Mouse (Mus musculus) liver, embryonic 14.5 days (tissue): ENCODE data around the gene Nav2. TPM values are rescaled to one million over a fixed set of nuclear protein-coding genes. Genes with fewer than 3 reads are reported as not detected.

ENCODE experiments used
- ATAC-seq: fragments of 200-750 bp; cut with Nextera tagmentation; 2 replicates; pipeline ENCODE4 v1.8.0; 2017; ENCODE audit warnings: moderate number of reproducible peaks, mild to moderate bottlenecking, moderate library complexity; ENCODE audit not compliant: insufficient read depth
- DNase-seq, 3 experiments: peaks; one replicate each; pipeline ENCODE4 v3.0.0-alpha.2; 2012 to 2013; ENCODE audit warnings: low read depth in 3 of 3, low spot score in 3 of 3
- H3K27ac ChIP-seq: fragments of 300-500 bp; sonication (generic); 2 replicates; pipeline ENCODE4 v1.5.1; 2014; ENCODE audit warnings: moderate library complexity, mild to moderate bottlenecking, control low read depth, inconsistent platforms
- H3K27me3 ChIP-seq: fragments of 300-500 bp; sonication (generic); 2 replicates; pipeline ENCODE4 v1.6.1; 2014; ENCODE audit warnings: mild to moderate bottlenecking, low read length, moderate library complexity; ENCODE audit not compliant: control insufficient read depth, insufficient read depth
- H3K36me3 ChIP-seq: fragments of 300-500 bp; sonication (generic); replicated peaks from 2 replicates; pipeline ENCODE4 v1.6.1; 2014; ENCODE audit warnings: low read depth; ENCODE audit not compliant: control insufficient read depth, insufficient read depth
- H3K4me1 ChIP-seq, 2 experiments: fragments of 200-500 bp in 1 of 2; fragments of 300-500 bp in 1 of 2; sonication (generic) in 1 of 2; replicated peaks; 2 replicates each; pipeline ENCODE4 v1.6.1; 2012 to 2014; ENCODE audit warnings: antibody characterized with exemption in 1 of 2, inconsistent platforms in 1 of 2, low read length in 1 of 2; ENCODE audit not compliant: control insufficient read depth in 2 of 2, insufficient read depth in 2 of 2
- H3K4me2 ChIP-seq: fragments of 300-500 bp; sonication (generic); 2 replicates; pipeline ENCODE4 v1.6.1; 2014; ENCODE audit warnings: low read depth, mild to moderate bottlenecking, control low read depth, moderate library complexity
- H3K4me3 ChIP-seq, 2 experiments: fragments of 200-500 bp in 1 of 2; fragments of 300-500 bp in 1 of 2; sonication (generic) in 1 of 2; 2 replicates each; pipeline ENCODE4 v1.5.1; 2012 to 2014; ENCODE audit warnings: low read depth in 2 of 2, low read length in 2 of 2, mild to moderate bottlenecking in 2 of 2, control low read depth in 1 of 2, inconsistent platforms in 1 of 2, moderate library complexity in 1 of 2; ENCODE audit not compliant: insufficient read depth in 1 of 2
- H3K9ac ChIP-seq: fragments of 300-500 bp; sonication (generic); replicated peaks from 2 replicates; pipeline ENCODE4 v1.6.1; 2014; ENCODE audit warnings: mild to moderate bottlenecking, control low read depth, moderate library complexity
- H3K9me3 ChIP-seq: fragments of 300-500 bp; sonication (generic); 2 replicates; pipeline ENCODE4 v1.6.1; 2016; ENCODE audit warnings: low read length, mixed read lengths; ENCODE audit not compliant: control insufficient read depth
- CTCF ChIP-seq: IDR thresholded peaks from 2 replicates; pipeline ENCODE4 v1.5.1; 2016; ENCODE audit warnings: antibody characterized with exemption, low read depth, control low read depth
- EP300 ChIP-seq: IDR thresholded peaks from 2 replicates; pipeline ENCODE4 v1.6.1; 2016; ENCODE audit warnings: antibody characterized with exemption, low read depth
- WGBS: fragments of 180-500 bp; shearing (Covaris S2); extraction: QIAGEN DNeasy Blood & Tissue Kit; methylation state at CpG from one replicate; pipeline ENCODE4 v1.1.7; 2014; ENCODE audit not compliant: insufficient replicate concordance; 5-methylcytosine and 5-hydroxymethylcytosine counted together
- polyA plus RNA-seq, 2 experiments: library from polyadenylated mRNA; depleted of rRNA in 1 of 2; stranded (reverse) in 1 of 2; unstranded in 1 of 2; fragments of >200 nt; fragmentation: Nextera tagmentation in 1 of 2; extraction: Ambion mirVana in 1 of 2; gene quantifications; 2 replicates each; pipeline versions ENCODE4 v1.2.1 to v1.2.3; 2012 to 2014

The Nav2 gene
- polyA plus RNA-seq, 2 experiments: 1.5 to 1.6 TPM

- ATAC-seq (no peak), DNase-seq (no peak)
- no peak overlapping the region for H3K9ac ChIP-seq
- no peak overlapping the region for H3K27ac ChIP-seq
- no peak overlapping the region for H3K4me3 ChIP-seq
- H3K9me3 ChIP-seq: no peaks in the 10 kb centered on the region
- no peaks in the 10 kb centered on the region for H3K36me3 ChIP-seq
- TF ChIP-seq CTCF (no peak), EP300 (no peak)
- no peaks in the 10 kb centered on the region for H3K4me1 ChIP-seq
- H3K4me2 ChIP-seq: no peak overlapping the region
- 2% methylated on average over 21 of the region's 21 CpGs for WGBS
- peaks cover 76% of the 10 kb centered on the region for H3K27me3 ChIP-seq
Measured at GRCm38 (mm10) chr7:49637851-49638663, 729.5 kb downstream of the Nav2 start.

GRCm38 (mm10) chr7:49638941-49639776, 730.6 kb downstream of the Nav2 start:
- Histone ChIP-seq H3K27ac (no peak overlapping the region), H3K4me1 (no peaks in the 10 kb centered on the region), H3K9me3 (no peaks in the 10 kb centered on the region), H3K36me3 (no peaks in the 10 kb centered on the region), H3K27me3 (peaks cover 65% of the 10 kb centered on the region), H3K9ac (no peak overlapping the region), H3K4me3 (no peak overlapping the region), H3K4me2 (no peak overlapping the region)
- 3% methylated on average over 35 of the region's 35 CpGs for WGBS
- ATAC-seq (no peak), DNase-seq (no peak)
- TF ChIP-seq EP300: no peak
- TF ChIP-seq CTCF: no peak

- H3K27ac ChIP-seq: no peak overlapping the region
- no peaks in the 10 kb centered on the region for H3K36me3 ChIP-seq
- no peak for DNase-seq
- no peak for ATAC-seq
- no peaks in the 10 kb centered on the region for H3K9me3 ChIP-seq
- WGBS: 22% methylated on average over 18 of the region's 18 CpGs
- peaks cover 56% of the 10 kb centered on the region for H3K27me3 ChIP-seq
- H3K4me3 ChIP-seq: no peak overlapping the region
- H3K4me2 ChIP-seq: no peak overlapping the region
- TF ChIP-seq CTCF: no peak
- no peak for TF ChIP-seq EP300
- H3K9ac ChIP-seq: no peak overlapping the region
- H3K4me1 ChIP-seq: no peaks in the 10 kb centered on the region
Measured at GRCm38 (mm10) chr7:49639864-49640708, 731.6 kb downstream of the Nav2 start.

- no peaks in the 10 kb centered on the region for H3K36me3 ChIP-seq
- H3K4me1 ChIP-seq: no peaks in the 10 kb centered on the region
- WGBS: 22% methylated on average over 3 of the region's 3 CpGs
- TF ChIP-seq EP300 (no peak), CTCF (no peak)
- no peak overlapping the region for H3K4me2 ChIP-seq
- H3K27ac ChIP-seq: no peak overlapping the region
- H3K9me3 ChIP-seq: no peaks in the 10 kb centered on the region
- H3K4me3 ChIP-seq: no peak overlapping the region
- H3K27me3 ChIP-seq: peaks cover 49% of the 10 kb centered on the region
- no peak overlapping the region for H3K9ac ChIP-seq
- ATAC-seq: no peak
- no peak for DNase-seq
Measured at GRCm38 (mm10) chr7:49640709-49641305, 732.3 kb downstream of the Nav2 start.

Other genes starting within 250 kb of the Nav2 start
- 9.4 and 9.5 TPM in 2 replicates for gene Zdhhc13, start 119.7 kb upstream of the Nav2 start, polyA plus RNA-seq (2012; rRNA removed)
- 13.5 and 14.8 TPM in 2 replicates for gene Zdhhc13, start 119.7 kb upstream of the Nav2 start, polyA plus RNA-seq (2014; fragmentation: Nextera tagmentation; extraction: Ambion mirVana)
- gene Csrp3, start 60.7 kb upstream of the Nav2 start, polyA plus RNA-seq (2012; rRNA removed): 0.07 TPM in 1 of 2 replicates, not detected in the other
- gene Csrp3, start 60.7 kb upstream of the Nav2 start, polyA plus RNA-seq (2014; fragmentation: Nextera tagmentation; extraction: Ambion mirVana): 0.30 TPM in 1 of 2 replicates, not detected in the other
- gene E2f8, start 27.1 kb upstream of the Nav2 start, polyA plus RNA-seq (2012; rRNA removed): 23.6 and 25.9 TPM in 2 replicates
- gene E2f8, start 27.1 kb upstream of the Nav2 start, polyA plus RNA-seq (2014; fragmentation: Nextera tagmentation; extraction: Ambion mirVana): 28.2 and 32.0 TPM in 2 replicates